Mouse (Mus musculus) 416B (cell line): ENCODE measurements around the gene B3gnt4.
A peak's percentile ranks its signal among the peaks of the same experiment; 100 is the strongest.
"Not testable (repeated sequence)": the region's sequence is repeated elsewhere in the genome, so short reads cannot be mapped to it uniquely, and the experiment has no call there.

Source experiments
- DNase-seq: peaks from one replicate; pipeline ENCODE4 v3.0.0; 2011; ENCODE audit warnings: low read depth

The B3gnt4 gene

GRCm38 (mm10) chr5:123510160-123510559, at the start of gene B3gnt4:
TSS of gene B3gnt4 (plus strand) at chr5:123510460.
- DNase-seq = no peak

GRCm38 (mm10) chr5:123461420-123461819, 48.8 kb upstream of the B3gnt4 start:
- no peak for DNase-seq

GRCm38 (mm10) chr5:123464638-123465037, 45.6 kb upstream of the B3gnt4 start:
- no peak for DNase-seq

GRCm38 (mm10) chr5:123470784-123471400, 39.4 kb upstream of the B3gnt4 start:
- DNase-seq = no peak

GRCm38 (mm10) chr5:123473817-123474216, 36.4 kb upstream of the B3gnt4 start:
- DNase-seq = no peak

GRCm38 (mm10) chr5:123487659-123488395, 22.4 kb upstream of the B3gnt4 start:
- DNase-seq = peak; percentile 64

- DNase-seq = no peak
Observed at GRCm38 (mm10) chr5:123489112-123489785, 21.0 kb upstream of the B3gnt4 start, which contains the start of the genes Lrrc43 and Il31. TSS of gene Lrrc43 (plus strand) at chr5:123489305. TSS of gene Il31 (minus strand) at chr5:123489489.

GRCm38 (mm10) chr5:123489935-123490334, 20.3 kb upstream of the B3gnt4 start:
- no peak for DNase-seq

- peak; percentile 63 for DNase-seq
Observed at GRCm38 (mm10) chr5:123499717-123500116, 10.5 kb upstream of the B3gnt4 start.

- peak; percentile 60 for DNase-seq
Observed at GRCm38 (mm10) chr5:123501973-123502372, 8.3 kb upstream of the B3gnt4 start.

GRCm38 (mm10) chr5:123507936-123508723, 2.1 kb upstream of the B3gnt4 start:
- DNase-seq = no peak

GRCm38 (mm10) chr5:123508921-123509320, 1.3 kb upstream of the B3gnt4 start:
- no peak for DNase-seq

GRCm38 (mm10) chr5:123511426-123511825, 1.2 kb downstream of the B3gnt4 start:
- not testable (repeated sequence) for DNase-seq

- no peak for DNase-seq
Observed at GRCm38 (mm10) chr5:123512102-123512501, 1.8 kb downstream of the B3gnt4 start.

GRCm38 (mm10) chr5:123514871-123515270, 4.6 kb downstream of the B3gnt4 start:
- DNase-seq = no peak

- no peak for DNase-seq
Observed at GRCm38 (mm10) chr5:123520666-123521065, 10.4 kb downstream of the B3gnt4 start.

- no peak for DNase-seq
Observed at GRCm38 (mm10) chr5:123521621-123522020, 11.4 kb downstream of the B3gnt4 start.

GRCm38 (mm10) chr5:123522166-123522565, 11.9 kb downstream of the B3gnt4 start:
- no peak for DNase-seq

- peak; percentile 98 for DNase-seq
Observed at GRCm38 (mm10) chr5:123523692-123524392, 13.6 kb downstream of the B3gnt4 start, which contains the start of gene Diablo. TSS of gene Diablo (minus strand) at chr5:123524176.

- DNase-seq = no peak
Observed at GRCm38 (mm10) chr5:123524393-123524750, 14.1 kb downstream of the B3gnt4 start.

- no peak for DNase-seq
Observed at GRCm38 (mm10) chr5:123525281-123525680, 15.0 kb downstream of the B3gnt4 start, which contains the start of gene Gm49027. TSS of gene Gm49027 (minus strand) at chr5:123525488.
